Mouse (Mus musculus): Measurements from ENCODE around the gene Tsc1.

The Tsc1 gene

GRCm38 (mm10) chr2:28643081-28643480 is 2.1 kb downstream of the Tsc1 start:
- DNase-seq (ENCODE audit: low read depth, low spot score): no peak

DNA sequence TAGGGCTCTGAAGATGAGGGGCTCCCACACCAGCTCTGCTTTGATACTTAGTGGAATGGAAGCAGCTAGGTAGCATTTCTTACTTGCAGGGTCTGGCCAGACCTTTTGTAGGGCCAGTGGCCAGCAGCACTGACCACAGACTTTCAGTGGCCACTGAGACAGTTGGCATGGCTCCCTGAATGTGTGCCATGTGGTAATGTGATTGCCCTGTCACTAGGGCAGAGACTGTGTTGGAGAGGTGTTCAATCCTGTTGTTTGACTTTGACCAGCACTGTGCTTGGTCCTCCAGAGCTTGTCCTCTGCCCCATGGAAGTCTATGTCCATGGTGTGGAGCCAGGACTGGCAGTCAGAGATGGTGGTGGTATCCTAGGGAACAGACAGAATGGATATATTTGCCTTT is 9.5 kb downstream of the Tsc1 start:
- no peak for DNase-seq (ENCODE audit: low read depth, low spot score)

- no peak for DNase-seq (ENCODE audit: low read depth, low spot score)
Observed at GRCm38 (mm10) chr2:28653351-28653750, 12.3 kb downstream of the Tsc1 start.

DNA sequence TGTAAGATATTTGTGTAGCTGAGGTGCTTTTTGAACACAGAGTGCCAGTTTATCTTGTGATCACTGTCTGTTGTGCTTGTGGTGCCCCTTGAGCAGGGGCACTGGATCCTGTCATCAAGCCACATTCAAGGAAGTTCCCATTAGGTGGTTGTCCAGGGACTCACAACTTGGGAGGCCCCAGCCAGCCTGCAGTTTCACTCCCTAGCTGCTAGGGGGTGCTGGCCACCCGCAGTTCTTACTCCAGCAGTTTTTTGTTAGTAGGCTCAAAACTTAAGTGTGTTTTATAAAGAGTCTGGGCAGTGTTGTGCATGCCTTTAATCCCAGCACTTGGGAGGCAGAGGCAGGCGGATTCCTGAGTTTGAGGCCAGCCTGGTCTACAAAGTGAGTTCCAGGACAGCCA is 13.3 kb downstream of the Tsc1 start:
- peak; percentile 21 for DNase-seq (ENCODE audit: low read depth, low spot score)

GRCm38 (mm10) chr2:28656216-28656615 is 15.2 kb downstream of the Tsc1 start:
- no peak for DNase-seq (ENCODE audit: low read depth, low spot score)

DNA sequence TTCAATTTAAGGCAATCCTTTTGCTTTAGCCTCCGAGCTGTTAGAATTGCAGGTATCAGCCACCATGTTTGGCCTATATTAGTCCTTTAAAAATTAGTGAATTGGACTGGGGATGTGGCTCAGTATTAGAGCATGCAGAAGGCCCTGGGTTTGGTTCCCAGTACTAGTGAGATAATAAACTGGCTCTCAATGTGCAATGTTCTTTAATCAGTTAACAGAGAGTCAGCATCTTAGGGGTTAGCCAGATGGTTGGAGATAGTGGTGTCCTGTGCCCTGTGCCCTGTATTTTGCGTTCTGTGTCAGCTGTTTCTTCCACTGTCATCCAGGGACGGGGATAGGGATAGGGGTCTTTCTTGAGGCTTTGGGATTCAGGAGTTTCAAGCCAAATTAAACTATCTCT is 21.9 kb downstream of the Tsc1 start:
- no peak for DNase-seq (ENCODE audit: low read depth, low spot score)

- DNase-seq (ENCODE audit: low read depth, low spot score): no peak
Observed at GRCm38 (mm10) chr2:28665818-28666217, 24.8 kb downstream of the Tsc1 start.

DNA sequence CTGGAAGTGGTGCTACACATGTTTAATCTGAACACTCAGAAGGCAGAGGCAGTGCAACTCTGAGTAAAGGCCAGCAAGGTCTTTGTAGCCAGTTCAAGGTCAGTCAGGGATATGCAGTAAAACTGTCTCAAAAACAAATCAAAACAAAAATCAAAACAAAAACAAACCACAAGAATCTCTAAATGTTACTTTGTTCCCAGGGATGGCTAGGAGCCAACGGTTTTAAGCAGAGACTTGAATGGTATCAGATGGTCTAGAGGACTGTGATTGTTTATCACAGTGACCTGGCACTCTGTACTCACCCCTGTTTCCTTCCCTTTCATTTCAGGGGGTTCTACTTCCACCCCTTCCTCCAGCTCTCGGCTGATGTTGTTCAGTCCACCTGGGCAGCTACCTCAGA is 30.4 kb downstream of the Tsc1 start:
- DNase-seq (ENCODE audit: low read depth, low spot score): no peak

DNA sequence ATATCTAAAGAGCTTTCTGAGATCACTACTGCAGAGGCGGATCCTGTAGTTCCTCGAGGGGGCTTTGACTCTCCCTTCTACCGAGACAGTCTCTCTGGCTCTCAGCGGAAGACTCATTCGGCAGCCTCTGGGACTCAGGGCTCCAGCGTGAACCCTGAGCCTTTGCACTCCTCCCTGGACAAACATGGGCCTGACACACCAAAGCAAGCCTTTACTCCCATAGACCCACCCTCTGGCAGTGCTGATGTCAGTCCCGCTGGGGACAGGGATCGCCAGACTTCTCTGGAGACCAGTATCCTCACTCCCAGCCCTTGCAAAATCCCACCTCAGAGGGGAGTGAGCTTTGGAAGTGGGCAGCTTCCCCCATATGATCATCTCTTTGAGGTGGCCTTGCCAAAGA is 35.0 kb downstream of the Tsc1 start:
- DNase-seq (ENCODE audit: low read depth, low spot score): no peak

GRCm38 (mm10) chr2:28680710-28681109 is 39.7 kb downstream of the Tsc1 start:
- DNase-seq (ENCODE audit: low read depth, low spot score): no peak

DNA sequence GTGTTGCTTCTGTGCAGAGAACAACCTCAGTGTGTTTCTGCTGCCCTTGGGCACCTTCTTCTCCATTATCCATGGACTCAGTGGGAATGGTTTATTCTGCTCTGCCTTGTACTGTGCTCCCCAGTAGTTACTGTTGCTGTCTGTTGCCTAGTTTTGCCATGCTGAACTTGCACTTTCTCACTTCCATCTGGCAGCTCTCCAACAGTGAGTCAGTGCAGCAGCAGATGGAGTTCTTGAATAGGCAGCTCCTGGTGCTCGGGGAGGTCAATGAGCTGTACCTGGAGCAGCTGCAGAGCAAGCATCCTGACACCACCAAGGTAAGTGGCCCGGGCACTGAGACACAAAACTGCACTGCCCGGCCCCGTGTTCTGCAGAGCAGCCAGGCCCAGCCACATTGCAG is 40.7 kb downstream of the Tsc1 start:
- no peak for DNase-seq (ENCODE audit: low read depth, low spot score)

GRCm38 (mm10) chr2:28685895-28686294 is 44.9 kb downstream of the Tsc1 start:
- no peak for DNase-seq (ENCODE audit: low read depth, low spot score)

GRCm38 (mm10) chr2:28688431-28688830 is 47.4 kb downstream of the Tsc1 start:
- DNase-seq (ENCODE audit: low read depth, low spot score): peak; percentile 29

DNA sequence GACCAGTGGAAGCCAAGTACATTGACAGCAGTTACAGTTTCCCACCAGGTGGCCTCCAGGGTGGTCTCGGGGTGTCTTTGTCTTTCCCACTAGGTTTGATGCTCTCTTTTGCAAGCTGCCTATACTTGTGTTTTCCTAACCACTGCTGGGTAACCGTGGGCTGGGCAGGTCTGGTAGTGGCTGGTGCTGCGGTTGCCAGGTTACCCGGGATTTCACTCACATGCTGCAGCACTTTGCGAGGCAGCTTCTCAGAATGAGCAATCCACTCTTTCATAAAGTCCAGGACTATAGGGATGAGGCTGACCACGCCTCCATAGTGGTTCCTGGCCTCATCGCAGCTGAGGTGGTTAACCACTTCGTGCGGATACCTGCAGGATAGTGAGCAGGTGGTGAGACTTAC is 51.7 kb downstream of the Tsc1 start:
- no peak for DNase-seq (ENCODE audit: low read depth, low spot score)

DNA sequence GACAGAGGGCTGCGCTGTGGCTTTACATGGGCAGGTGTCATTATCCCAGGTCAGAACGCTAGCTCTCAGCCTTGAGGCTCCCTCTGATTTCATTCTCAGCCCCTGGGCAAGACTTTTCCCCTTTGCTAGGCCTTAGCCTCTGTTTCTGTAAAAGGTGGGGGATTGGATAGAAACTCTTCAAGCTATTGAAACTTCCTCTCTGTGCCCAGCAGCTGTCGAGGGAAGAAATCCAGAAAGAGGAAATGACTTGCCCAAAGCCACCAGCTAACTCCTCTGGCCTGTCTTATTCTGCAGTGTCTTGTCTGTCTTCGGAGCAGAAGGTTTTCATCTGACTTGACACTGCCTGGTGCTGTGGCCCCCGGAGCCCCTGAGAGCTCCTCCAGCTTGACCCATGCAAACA is 57.5 kb downstream of the Tsc1 start:
- DNase-seq (ENCODE audit: low read depth, low spot score): no peak

DNA sequence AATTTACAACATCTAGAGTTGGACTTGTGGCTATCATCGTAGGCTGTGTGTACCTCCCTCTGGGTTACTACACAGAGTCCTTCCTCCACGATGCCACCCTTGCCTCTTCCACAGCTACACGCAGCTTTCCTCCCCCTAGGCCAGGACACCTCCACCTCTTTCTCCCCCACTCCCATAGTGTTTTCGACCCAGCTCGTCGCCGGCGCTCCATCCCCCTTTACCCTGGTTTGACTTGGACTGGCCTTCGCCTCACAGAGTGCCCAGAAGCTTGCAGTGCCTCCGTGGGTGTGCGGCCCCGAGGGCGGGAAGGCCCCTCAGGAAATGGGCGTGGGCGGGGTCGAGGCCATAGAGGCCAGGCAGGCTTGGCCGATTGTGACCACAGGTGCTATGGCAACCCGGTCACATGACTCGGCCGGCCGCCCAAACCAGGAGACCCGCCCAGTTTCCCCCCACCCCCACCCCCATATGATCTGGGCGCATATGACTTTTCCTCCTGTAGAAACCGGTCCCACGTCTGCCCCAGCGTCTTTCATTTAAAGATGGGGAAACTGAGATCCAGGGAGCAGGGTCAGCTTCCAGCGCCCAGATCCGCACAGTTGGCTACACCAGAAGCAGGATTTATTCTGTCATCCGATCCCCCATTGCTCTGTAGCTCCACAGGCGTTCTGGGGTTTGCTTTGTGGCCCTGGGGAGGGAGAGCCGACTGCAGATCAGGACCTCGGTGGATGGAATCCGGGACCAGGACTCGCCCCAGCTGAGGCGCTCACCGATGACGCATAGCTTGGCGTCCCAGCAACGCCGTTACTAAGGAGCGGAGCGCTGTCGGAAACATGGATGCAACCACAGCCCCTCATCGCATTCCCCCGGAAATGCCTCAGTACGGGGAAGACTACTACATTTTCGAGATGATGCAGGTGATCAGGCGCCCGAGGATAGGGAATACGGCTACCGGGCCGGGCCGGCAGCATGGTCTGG is 58.6 kb downstream of the Tsc1 start, which contains the start of the genes Spaca9 and Ak8:
TSS of gene Spaca9 (minus strand) at position 367 of the 975 bp plus-strand sequence.
TSS of gene Ak8 (plus strand) at position 804 of the 975 bp plus-strand sequence.
- DNase-seq (ENCODE audit: low read depth, low spot score): peak; percentile 42

GRCm38 (mm10) chr2:28701646-28702262 is 60.7 kb downstream of the Tsc1 start:
- DNase-seq (ENCODE audit: low read depth, low spot score): no peak

DNA sequence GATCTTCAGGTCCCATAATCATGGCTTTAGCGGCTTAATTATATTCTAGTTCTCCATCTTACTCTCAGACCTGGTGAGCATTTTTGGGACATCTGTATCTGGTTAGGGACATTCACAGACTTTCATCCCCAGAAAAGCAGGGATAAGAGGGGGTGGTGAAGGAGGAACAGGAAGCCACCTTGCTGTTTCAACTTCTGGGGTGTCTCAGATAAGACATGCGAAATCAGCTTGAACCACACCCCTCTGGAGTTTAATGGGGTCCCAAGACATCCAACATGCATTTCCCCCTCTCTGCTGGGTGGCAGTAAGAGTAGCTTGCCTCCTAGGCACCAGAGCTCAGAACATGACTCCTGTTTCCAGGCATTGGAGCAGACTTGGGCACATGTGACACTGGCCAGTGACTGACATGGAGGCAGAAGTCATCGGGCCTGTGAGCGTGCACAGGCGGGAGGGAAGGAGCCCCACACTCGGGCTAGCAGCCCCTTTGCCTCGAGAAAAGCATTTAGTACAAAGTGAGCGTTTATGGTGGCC is 65.1 kb downstream of the Tsc1 start:
- no peak for DNase-seq (ENCODE audit: low read depth, low spot score)

DNA sequence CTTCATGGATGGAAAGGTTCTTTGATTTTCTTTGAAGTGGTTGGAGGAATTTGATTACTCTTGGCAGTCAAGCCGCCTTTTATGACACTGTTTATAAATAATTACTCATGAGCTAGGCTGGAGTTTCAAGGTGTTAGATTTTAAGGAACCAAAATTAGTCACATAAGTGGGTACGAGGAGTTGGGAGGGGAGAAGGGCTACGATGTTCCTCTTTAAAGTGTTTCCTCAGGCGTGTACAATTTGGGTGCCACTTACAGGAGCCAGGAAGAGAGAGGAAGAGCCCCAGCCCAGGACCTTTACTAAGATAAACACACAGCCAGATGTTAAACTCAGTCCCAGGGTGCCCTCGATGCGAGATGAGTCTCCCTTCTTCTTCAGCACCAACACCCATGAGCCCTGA is 65.8 kb downstream of the Tsc1 start:
- no peak for DNase-seq (ENCODE audit: low read depth, low spot score)

GRCm38 (mm10) chr2:28713036-28713435 is 72.0 kb downstream of the Tsc1 start:
- no peak for DNase-seq (ENCODE audit: low read depth, low spot score)

DNA sequence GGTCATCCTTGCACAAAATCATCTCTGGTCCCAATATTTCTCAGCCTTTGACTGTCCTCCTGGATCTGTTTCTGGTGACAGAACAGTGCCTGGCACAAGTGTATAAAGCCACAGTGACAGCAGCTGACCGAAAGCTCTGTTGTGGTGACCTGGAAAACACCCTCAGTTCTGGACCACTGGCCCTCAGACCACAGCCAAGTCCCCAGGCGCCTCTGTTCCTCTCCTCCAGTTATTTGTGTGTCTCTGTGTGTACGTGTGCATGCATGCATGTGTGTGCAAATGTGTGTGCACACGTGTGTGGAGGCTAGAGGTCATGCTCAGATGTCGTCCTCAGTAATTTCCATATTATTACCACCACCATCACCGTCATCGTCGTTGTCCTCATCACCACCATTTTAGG is 81.4 kb downstream of the Tsc1 start:
- no peak for DNase-seq (ENCODE audit: low read depth, low spot score)

GRCm38 (mm10) chr2:28723912-28724311 is 82.9 kb downstream of the Tsc1 start:
- no peak for DNase-seq (ENCODE audit: low read depth, low spot score)
